Mouse (Mus musculus): ENCODE measurements around the gene Mreg.

DNA sequence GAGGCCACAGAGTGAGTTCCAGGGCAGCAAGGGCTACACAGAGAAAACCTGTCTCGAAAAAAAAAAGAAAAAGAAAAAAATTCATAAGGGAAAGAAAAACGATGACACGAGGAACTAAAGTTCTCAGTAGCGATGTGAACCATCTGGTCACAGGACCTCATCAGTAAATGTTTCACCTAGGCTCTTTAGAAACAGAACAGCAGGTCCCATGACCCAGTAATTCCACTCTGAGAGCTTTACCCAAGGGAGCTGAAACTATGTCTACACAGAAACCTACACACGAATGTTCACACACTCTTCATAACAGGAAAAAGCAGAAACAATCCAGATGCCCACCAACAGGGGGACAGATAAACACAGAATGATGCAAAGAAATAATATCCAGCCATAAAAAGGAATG is 4.0 kb downstream of the Mreg start:
- TF ChIP-seq CTCF (IDR thresholded peaks at IDR 0.05; ENCODE audit: low read depth) (no peak), EP300 (IDR thresholded peaks at IDR 0.05; ENCODE audit: low read depth) (no peak)
